Mouse (Mus musculus): ENCODE results near the gene Gmeb1. TPM values are rescaled to one million over a fixed set of nuclear protein-coding genes. Genes with fewer than 3 reads are reported as not detected.
"Not testable (repeated sequence)": the region's sequence is repeated elsewhere in the genome, so short reads cannot be mapped to it uniquely, and the experiment has no call there.

Gene Gmeb1
- polyA plus RNA-seq, 1 experiment from 2014 or later: 8.9 TPM

GRCm38 (mm10) chr4:132295696-132296390, 34.4 kb upstream of the Gmeb1 start:
- H3K4me3 ChIP-seq (ENCODE audit: low read depth, low read length): no peak overlapping the region
- H3K9ac ChIP-seq (ENCODE audit: low read depth, low read length): no peak overlapping the region
- WGBS: 55% methylated on average over 8 of the region's 8 CpGs
- H3K4me2 ChIP-seq (replicated peaks; ENCODE audit: low read depth): no peak overlapping the region
- H3K27me3 ChIP-seq (replicated peaks; ENCODE audit: control insufficient read depth, insufficient read depth, low read length): no peaks in the 10 kb centered on the region
- no peaks in the 10 kb centered on the region for H3K4me1 ChIP-seq (replicated peaks; ENCODE audit: control insufficient read depth, insufficient read depth, low read length)
- H3K36me3 ChIP-seq (ENCODE audit: control insufficient read depth, insufficient read depth): peaks cover 17% of the 10 kb centered on the region
- no peaks in the 10 kb centered on the region for H3K9me3 ChIP-seq (ENCODE audit: control insufficient read depth)
- ATAC-seq: no peak
- H3K27ac ChIP-seq (ENCODE audit: low read depth, low read length): no peak overlapping the region
- TF ChIP-seq CTCF (IDR thresholded peaks at IDR 0.05; ENCODE audit: low read depth): peak; percentile 38

- Histone ChIP-seq H3K9me3 (ENCODE audit: control insufficient read depth) (no peaks in the 10 kb centered on the region), H3K4me1 (replicated peaks; ENCODE audit: control insufficient read depth, insufficient read depth, low read length) (no peaks in the 10 kb centered on the region), H3K36me3 (ENCODE audit: control insufficient read depth, insufficient read depth) (peaks cover 28% of the 10 kb centered on the region), H3K4me2 (replicated peaks; ENCODE audit: low read depth) (no peak overlapping the region), H3K27me3 (replicated peaks; ENCODE audit: control insufficient read depth, insufficient read depth, low read length) (no peaks in the 10 kb centered on the region), H3K4me3 (ENCODE audit: low read depth, low read length) (no peak overlapping the region), H3K27ac (ENCODE audit: low read depth, low read length) (peak overlapping the region; percentile 28; the same call in 1 of the 2 replicates), H3K9ac (ENCODE audit: low read depth, low read length) (no peak overlapping the region)
- peak; percentile 22; the same call in 1 of the 2 replicates for ATAC-seq
- no peak for TF ChIP-seq CTCF (IDR thresholded peaks at IDR 0.05; ENCODE audit: low read depth)
- WGBS: 63% methylated on average over 7 of the region's 7 CpGs
Observed at GRCm38 (mm10) chr4:132293682-132294240, 32.4 kb upstream of the Gmeb1 start.

- 53% methylated on average over 4 of the region's 4 CpGs for WGBS
- no peak overlapping the region for H3K4me2 ChIP-seq (replicated peaks; ENCODE audit: low read depth)
Observed at GRCm38 (mm10) chr4:132292988-132293387, 31.6 kb upstream of the Gmeb1 start.

GRCm38 (mm10) chr4:132291624-132292335, 30.4 kb upstream of the Gmeb1 start:
- peak; percentile 44 for TF ChIP-seq CTCF (IDR thresholded peaks at IDR 0.05; ENCODE audit: low read depth)
- Histone ChIP-seq H3K9me3 (ENCODE audit: control insufficient read depth) (no peaks in the 10 kb centered on the region), H3K27ac (ENCODE audit: low read depth, low read length) (no peak overlapping the region), H3K36me3 (ENCODE audit: control insufficient read depth, insufficient read depth) (peaks cover 28% of the 10 kb centered on the region), H3K9ac (ENCODE audit: low read depth, low read length) (no peak overlapping the region), H3K4me2 (replicated peaks; ENCODE audit: low read depth) (no peak overlapping the region), H3K27me3 (replicated peaks; ENCODE audit: control insufficient read depth, insufficient read depth, low read length) (no peaks in the 10 kb centered on the region), H3K4me1 (replicated peaks; ENCODE audit: control insufficient read depth, insufficient read depth, low read length) (no peaks in the 10 kb centered on the region), H3K4me3 (ENCODE audit: low read depth, low read length) (no peak overlapping the region)
- WGBS: 81% methylated on average over 12 of the region's 12 CpGs
- ATAC-seq: no peak

More at GRCm38 (mm10) chr4:132292988-132293387, 31.6 kb upstream of the Gmeb1 start:
- no peaks in the 10 kb centered on the region for H3K9me3 ChIP-seq (ENCODE audit: control insufficient read depth)
- no peaks in the 10 kb centered on the region for H3K4me1 ChIP-seq (replicated peaks; ENCODE audit: control insufficient read depth, insufficient read depth, low read length)
- H3K27ac ChIP-seq (ENCODE audit: low read depth, low read length): no peak overlapping the region
- no peaks in the 10 kb centered on the region for H3K27me3 ChIP-seq (replicated peaks; ENCODE audit: control insufficient read depth, insufficient read depth, low read length)
- no peak overlapping the region for H3K4me3 ChIP-seq (ENCODE audit: low read depth, low read length)
- H3K9ac ChIP-seq (ENCODE audit: low read depth, low read length): no peak overlapping the region
- peaks cover 28% of the 10 kb centered on the region for H3K36me3 ChIP-seq (ENCODE audit: control insufficient read depth, insufficient read depth)
- peak; percentile 79 for TF ChIP-seq CTCF (IDR thresholded peaks at IDR 0.05; ENCODE audit: low read depth)
- ATAC-seq: no peak

GRCm38 (mm10) chr4:132291056-132291455, 29.7 kb upstream of the Gmeb1 start:
- H3K4me3 ChIP-seq (ENCODE audit: low read depth, low read length): no peak overlapping the region
- no peaks in the 10 kb centered on the region for H3K27me3 ChIP-seq (replicated peaks; ENCODE audit: control insufficient read depth, insufficient read depth, low read length)
- no peak overlapping the region for H3K27ac ChIP-seq (ENCODE audit: low read depth, low read length)
- TF ChIP-seq CTCF (IDR thresholded peaks at IDR 0.05; ENCODE audit: low read depth): no peak
- no peak overlapping the region for H3K4me2 ChIP-seq (replicated peaks; ENCODE audit: low read depth)
- no peaks in the 10 kb centered on the region for H3K4me1 ChIP-seq (replicated peaks; ENCODE audit: control insufficient read depth, insufficient read depth, low read length)
- 95% methylated on average over 4 of the region's 4 CpGs for WGBS
- H3K9me3 ChIP-seq (ENCODE audit: control insufficient read depth): no peaks in the 10 kb centered on the region
- H3K9ac ChIP-seq (ENCODE audit: low read depth, low read length): no peak overlapping the region
- ATAC-seq: no peak
- peaks cover 29% of the 10 kb centered on the region for H3K36me3 ChIP-seq (ENCODE audit: control insufficient read depth, insufficient read depth)

GRCm38 (mm10) chr4:132288840-132289239, 27.4 kb upstream of the Gmeb1 start:
- H3K4me1 ChIP-seq (replicated peaks; ENCODE audit: control insufficient read depth, insufficient read depth, low read length); H3K27ac ChIP-seq (ENCODE audit: low read depth, low read length); H3K4me3 ChIP-seq (ENCODE audit: low read depth, low read length); ATAC-seq; H3K27me3 ChIP-seq (replicated peaks; ENCODE audit: control insufficient read depth, insufficient read depth, low read length); H3K9ac ChIP-seq (ENCODE audit: low read depth, low read length); H3K4me2 ChIP-seq (replicated peaks; ENCODE audit: low read depth); H3K9me3 ChIP-seq (ENCODE audit: control insufficient read depth): not testable (repeated sequence)
- peaks cover 45% of the 10 kb centered on the region for H3K36me3 ChIP-seq (ENCODE audit: control insufficient read depth, insufficient read depth)
- 78% methylated on average over 2 of the region's 5 CpGs for WGBS
